Mouse (Mus musculus) forebrain, embryonic 14.5 days (tissue): ENCODE data around the gene Traip. TPM values are rescaled to one million over a fixed set of nuclear protein-coding genes. Genes with fewer than 3 reads are reported as not detected.
"Not testable (repeated sequence)": the region's sequence is repeated elsewhere in the genome, so short reads cannot be mapped to it uniquely, and the experiment has no call there.

Experiments used
- ATAC-seq: fragments of 200-750 bp; cut with Nextera tagmentation; 2 replicates; pipeline ENCODE4 v1.8.0; 2017; ENCODE audit warnings: mild to moderate bottlenecking, moderate library complexity
- DNase-seq: peaks from one replicate; pipeline ENCODE4 v3.0.0-alpha.2; 2015; ENCODE audit warnings: low spot score
- H3K27ac ChIP-seq: fragments of 300-500 bp; sonication (generic); 2 replicates; pipeline ENCODE4 v1.5.1; 2014; ENCODE audit warnings: low read depth, mild to moderate bottlenecking, control low read depth, low read length, moderate library complexity
- H3K27me3 ChIP-seq: fragments of 300-500 bp; sonication (generic); replicated peaks from 2 replicates; pipeline ENCODE4 v1.6.1; 2014; ENCODE audit warnings: low read length, control low read depth, mixed read lengths; ENCODE audit not compliant: control insufficient read depth, insufficient read depth
- H3K36me3 ChIP-seq: fragments of 300-500 bp; sonication (generic); 2 replicates; pipeline ENCODE4 v1.6.1; 2014; ENCODE audit warnings: low read length, control low read depth; ENCODE audit not compliant: control insufficient read depth, insufficient read depth
- H3K4me1 ChIP-seq: fragments of 300-500 bp; sonication (generic); 2 replicates; pipeline ENCODE4 v1.6.1; 2014; ENCODE audit warnings: antibody characterized with exemption, low read length, control low read depth; ENCODE audit not compliant: control insufficient read depth, insufficient read depth
- H3K4me2 ChIP-seq: fragments of 300-500 bp; sonication (generic); 2 replicates; pipeline ENCODE4 v1.6.1; 2014; ENCODE audit warnings: mild to moderate bottlenecking, control low read depth, low read length
- H3K4me3 ChIP-seq: fragments of 300-500 bp; sonication (generic); 2 replicates; pipeline ENCODE4 v1.5.1; 2014; ENCODE audit warnings: low read depth, low read length, control low read depth
- H3K9ac ChIP-seq: fragments of 300-500 bp; sonication (generic); 2 replicates; pipeline ENCODE4 v1.6.1; 2014; ENCODE audit warnings: mild to moderate bottlenecking, low read length, control low read depth, moderate library complexity
- H3K9me3 ChIP-seq: fragments of 300-500 bp; sonication (generic); replicated peaks from 2 replicates; pipeline ENCODE4 v1.6.1; 2016; ENCODE audit warnings: low read length, control low read depth, mixed read lengths; ENCODE audit not compliant: control insufficient read depth
- WGBS: fragments of 180-500 bp; shearing (Covaris S2); extraction: QIAGEN DNeasy Blood & Tissue Kit; methylation state at CpG from one replicate; pipeline ENCODE4 v1.1.7; 2014; 5-methylcytosine and 5-hydroxymethylcytosine counted together
- polyA plus RNA-seq: library from polyadenylated mRNA; unstranded; fragments of >200 nt; fragmentation: Nextera tagmentation; extraction: Ambion mirVana; gene quantifications from 2 replicates; pipeline ENCODE4 v1.2.1, GENCODE M21; 2014

Traip gene
- polyA plus RNA-seq, 1 experiment from 2014 or later = 20.5 TPM

DNA sequence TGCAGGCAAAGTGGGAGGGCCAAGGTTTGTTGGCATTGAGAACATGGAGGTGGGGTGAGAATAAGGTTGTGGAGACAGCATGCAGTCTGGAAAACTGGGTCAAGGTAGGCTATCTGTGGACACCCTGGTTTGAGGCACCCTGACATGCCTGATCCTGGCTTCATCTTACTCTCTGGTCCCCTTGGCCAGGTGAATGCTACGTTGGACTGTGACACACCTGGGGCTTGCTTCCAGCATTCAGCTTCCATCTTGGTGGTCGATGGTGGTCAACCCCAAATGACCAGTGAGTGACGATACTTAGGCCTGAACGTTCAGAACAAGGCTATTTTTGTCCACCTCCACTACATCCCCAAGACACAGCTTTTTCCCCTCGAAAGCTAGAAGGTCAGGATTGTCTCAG, 46.1 kb downstream of the Traip start, which contains the start of gene Gm20662:
Gm20662 (plus strand) TSS at position 301 of the 400 bp plus-strand sequence.
- Histone ChIP-seq H3K4me1 (no peaks in the 10 kb centered on the region), H3K27ac (no peak within 1 kb of the TSS), H3K36me3 (no peaks in the 10 kb centered on the region), H3K9ac (no peak within 1 kb of the TSS), H3K4me2 (no peak within 1 kb of the TSS), H3K9me3 (no peaks in the 10 kb centered on the region), H3K4me3 (no peak within 1 kb of the TSS), H3K27me3 (no peaks in the 10 kb centered on the region)
- 91% methylated on average over 5 of the region's 5 CpGs for WGBS
- DNase-seq = no peak
- ATAC-seq = no peak

DNA sequence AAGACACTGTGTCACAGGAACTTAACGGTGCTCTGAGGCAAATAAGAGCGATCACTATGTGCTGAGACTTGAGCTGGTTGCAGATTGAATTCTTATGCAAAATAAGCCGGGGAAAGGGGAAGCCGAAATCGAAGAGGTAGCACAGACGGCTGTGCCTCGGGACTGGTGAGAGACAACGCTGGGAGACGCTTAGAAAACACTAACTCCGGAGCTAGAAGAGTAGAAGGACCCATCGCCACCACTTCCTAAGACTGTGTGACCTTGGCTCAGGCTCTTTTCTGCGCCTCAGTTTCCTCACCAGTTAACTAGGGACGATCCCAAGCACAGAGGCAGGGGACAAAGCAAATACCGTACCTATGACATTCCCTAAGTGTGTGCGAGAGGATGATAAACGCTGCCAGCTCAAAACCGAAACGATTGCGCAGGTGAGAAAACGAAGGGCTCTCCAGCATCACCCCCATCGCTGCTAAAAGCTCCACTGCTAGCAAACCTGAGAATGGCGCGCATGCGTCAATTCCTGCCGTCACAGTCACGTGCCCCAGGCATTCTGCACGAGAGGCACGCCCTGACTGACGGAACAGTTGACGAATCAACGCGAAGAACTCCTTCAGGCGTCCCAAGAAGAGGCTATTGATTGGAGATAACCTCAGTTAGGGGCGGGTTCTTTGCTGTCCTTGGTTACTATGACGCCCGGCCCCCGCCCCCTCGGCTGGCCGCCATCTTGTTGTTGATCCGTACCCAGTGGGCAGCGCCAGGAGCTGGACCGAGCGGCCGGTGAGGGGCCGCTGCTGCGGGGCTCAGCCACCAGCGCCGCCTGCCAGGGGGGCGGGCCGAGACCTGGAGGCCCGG, 52.2 kb downstream of the Traip start, which contains the start of gene Ip6k1:
Ip6k1 (plus strand) TSS at position 580 of the 849 bp plus-strand sequence.
- Histone ChIP-seq H3K27ac (peak within 1 kb of the TSS; percentile 94), H3K4me1 (peaks cover 15% of the 10 kb centered on the region), H3K4me2 (peak within 1 kb of the TSS; percentile 83), H3K36me3 (peaks cover 3% of the 10 kb centered on the region; the same call in 1 of the 2 replicates), H3K9ac (peak within 1 kb of the TSS; percentile 97), H3K4me3 (peak within 1 kb of the TSS; percentile 97), H3K9me3 (no peaks in the 10 kb centered on the region), H3K27me3 (no peaks in the 10 kb centered on the region)
- ATAC-seq (peak; percentile 100), DNase-seq (peak; percentile 100)
- WGBS = under 1% methylated on average over 51 of the region's 51 CpGs

DNA sequence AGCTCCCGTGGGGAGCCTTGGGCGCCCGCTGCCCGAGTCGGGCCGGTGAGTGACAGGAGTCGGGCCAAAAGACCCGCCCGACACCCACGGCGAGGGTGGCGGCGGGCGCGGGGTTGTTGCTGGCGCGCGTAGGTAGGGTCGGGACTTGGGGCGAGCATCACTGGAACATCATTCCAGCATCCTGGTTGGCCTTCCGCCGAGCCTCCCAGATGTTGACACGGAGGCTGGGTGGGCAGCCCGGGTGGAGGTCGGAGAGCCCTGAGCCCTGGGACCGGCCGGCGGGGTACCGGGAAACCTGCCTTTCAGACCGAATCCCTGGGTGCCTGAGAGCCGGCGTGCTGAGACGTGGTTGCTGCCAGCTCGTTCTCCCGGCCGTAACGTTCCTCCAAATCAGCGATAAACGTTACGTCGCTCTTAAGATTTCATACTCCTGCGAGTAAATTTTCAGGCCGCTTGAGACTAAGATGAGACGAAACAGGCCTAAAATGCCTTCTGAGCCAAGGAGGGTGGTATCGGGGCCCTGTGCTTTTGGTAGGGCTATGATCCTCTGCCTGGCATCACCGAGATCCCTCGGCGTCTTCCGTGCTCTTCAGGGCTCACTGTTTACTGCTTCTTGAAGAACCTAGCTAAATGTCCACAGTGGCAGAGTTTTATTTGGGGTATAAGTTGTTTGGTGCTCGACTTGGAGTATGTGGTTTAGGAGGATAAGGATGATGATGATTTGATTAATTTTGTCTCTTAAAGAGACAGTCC, 53.0 kb downstream of the Traip start:
- Histone ChIP-seq H3K27me3 (no peaks in the 10 kb centered on the region), H3K4me1 (peaks cover 15% of the 10 kb centered on the region), H3K36me3 (peaks cover 3% of the 10 kb centered on the region; the same call in 1 of the 2 replicates), H3K9ac (peak overlapping the region; percentile 97), H3K27ac (peak overlapping the region; percentile 94), H3K9me3 (no peaks in the 10 kb centered on the region), H3K4me2 (peak overlapping the region; percentile 83), H3K4me3 (peak overlapping the region; percentile 97)
- peak; percentile 24 for DNase-seq
- WGBS = under 1% methylated on average over 50 of the region's 50 CpGs
- ATAC-seq = peak; percentile 57

DNA sequence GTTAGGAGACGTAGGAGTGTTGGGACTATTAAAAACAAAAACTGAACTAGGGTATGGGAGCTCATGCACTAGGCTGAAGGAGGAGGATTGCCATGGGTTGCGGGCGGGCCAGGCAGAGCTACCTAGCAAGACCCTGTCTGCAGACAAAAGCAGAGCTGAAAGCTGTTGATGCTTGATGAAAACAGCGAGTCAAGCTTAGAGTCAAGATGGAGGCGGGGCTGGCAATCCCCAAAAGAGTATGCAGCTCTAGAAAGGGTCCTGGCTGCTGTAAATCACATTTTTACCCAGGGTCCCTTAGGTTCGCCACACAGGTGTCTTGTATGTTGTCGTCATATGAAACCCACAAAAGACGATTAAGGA, 53.6 kb downstream of the Traip start:
- peaks cover 3% of the 10 kb centered on the region; the same call in 1 of the 2 replicates for H3K36me3 ChIP-seq
- DNase-seq (peak; percentile 42), ATAC-seq (no peak)
- H3K9ac ChIP-seq = peak overlapping the region; percentile 97
- H3K4me3 ChIP-seq = peak overlapping the region; percentile 97
- H3K4me1 ChIP-seq = peaks cover 15% of the 10 kb centered on the region
- H3K27me3 ChIP-seq = no peaks in the 10 kb centered on the region
- peak overlapping the region; percentile 83 for H3K4me2 ChIP-seq
- peak overlapping the region; percentile 94 for H3K27ac ChIP-seq
- no peaks in the 10 kb centered on the region for H3K9me3 ChIP-seq
- WGBS = 13% methylated on average over 8 of the region's 8 CpGs

DNA sequence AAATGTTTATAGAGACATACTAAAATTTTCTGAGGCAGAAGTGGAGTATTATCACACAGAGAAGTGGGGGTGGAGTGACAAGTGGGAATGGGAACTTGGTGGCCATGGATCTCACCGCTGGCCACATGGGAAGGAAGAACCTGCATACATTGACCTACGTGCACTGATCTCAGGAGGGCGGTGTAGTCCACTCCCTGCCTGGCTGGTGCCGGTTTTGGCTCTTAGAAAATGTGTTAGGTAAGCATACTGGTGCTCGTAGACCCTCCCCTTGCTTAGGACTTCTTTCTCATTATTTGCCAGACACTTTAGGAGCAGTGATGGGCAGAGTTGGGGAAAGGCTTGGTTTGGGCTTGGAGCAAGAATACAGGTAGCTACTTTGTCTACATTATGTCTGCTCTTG, 58.1 kb downstream of the Traip start:
- peaks cover 8% of the 10 kb centered on the region; the same call in 1 of the 2 replicates for H3K36me3 ChIP-seq
- no peaks in the 10 kb centered on the region for H3K27me3 ChIP-seq
- H3K4me1 ChIP-seq = peaks cover 10% of the 10 kb centered on the region
- ATAC-seq (no peak), DNase-seq (no peak)
- 93% methylated on average over 5 of the region's 5 CpGs for WGBS
- H3K9ac ChIP-seq = no peak overlapping the region
- H3K4me3 ChIP-seq = no peak overlapping the region
- H3K4me2 ChIP-seq = no peak overlapping the region
- H3K27ac ChIP-seq = no peak overlapping the region
- no peaks in the 10 kb centered on the region for H3K9me3 ChIP-seq

DNA sequence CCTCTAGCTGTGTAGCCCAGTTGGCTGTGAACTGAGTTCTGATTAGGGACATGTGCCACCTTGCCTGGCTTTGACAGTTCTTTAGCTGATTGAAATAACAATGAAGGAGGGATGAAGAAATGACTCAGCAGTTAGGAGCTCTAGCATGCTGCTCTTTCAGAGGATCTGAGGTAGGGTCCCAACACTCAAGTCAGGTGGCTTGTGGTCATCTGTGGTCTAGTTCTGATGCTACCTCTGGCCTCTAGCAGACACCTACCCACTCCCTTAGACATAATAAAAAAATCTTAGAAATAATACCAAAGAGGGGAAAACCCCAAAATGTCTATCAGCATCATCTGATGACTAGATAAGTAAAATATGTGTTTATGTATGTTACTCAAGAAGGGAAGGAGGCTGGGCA, 60.4 kb downstream of the Traip start:
- no peak overlapping the region for H3K9ac ChIP-seq
- no peak overlapping the region for H3K4me2 ChIP-seq
- H3K4me3 ChIP-seq = no peak overlapping the region
- no peak for DNase-seq
- no peak for ATAC-seq
- no peak overlapping the region for H3K27ac ChIP-seq
- H3K36me3 ChIP-seq = peaks cover 5% of the 10 kb centered on the region; the same call in 1 of the 2 replicates
- H3K4me1 ChIP-seq = no peaks in the 10 kb centered on the region
- no peaks in the 10 kb centered on the region for H3K27me3 ChIP-seq
- H3K9me3 ChIP-seq = no peaks in the 10 kb centered on the region

DNA sequence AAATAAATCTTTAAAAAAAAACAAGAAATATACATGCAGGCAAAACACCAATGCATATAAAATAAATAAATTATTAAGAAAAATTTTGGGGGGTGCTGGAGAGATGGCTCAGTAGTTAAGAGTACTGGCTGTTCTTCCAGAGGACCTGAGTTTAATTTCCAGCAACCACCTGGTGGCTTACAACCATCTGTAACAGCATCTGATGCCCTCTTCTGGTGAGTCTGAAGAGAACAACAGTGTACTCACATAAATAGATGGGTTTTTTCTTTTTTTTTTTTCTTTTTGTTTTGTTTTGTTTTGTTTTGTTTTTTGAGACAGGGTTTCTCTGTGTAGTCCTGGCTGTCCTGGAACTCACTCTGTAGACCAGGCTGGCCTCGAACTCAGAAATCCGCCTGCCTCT, 63.6 kb downstream of the Traip start:
- not testable (repeated sequence) for H3K27me3 ChIP-seq, H3K9ac ChIP-seq, H3K4me1 ChIP-seq, ATAC-seq, DNase-seq, H3K4me2 ChIP-seq, H3K4me3 ChIP-seq, H3K27ac ChIP-seq, H3K9me3 ChIP-seq
- H3K36me3 ChIP-seq = peaks cover 21% of the 10 kb centered on the region; the same call in 1 of the 2 replicates
- 97% methylated on average over 2 of the region's 2 CpGs for WGBS

DNA sequence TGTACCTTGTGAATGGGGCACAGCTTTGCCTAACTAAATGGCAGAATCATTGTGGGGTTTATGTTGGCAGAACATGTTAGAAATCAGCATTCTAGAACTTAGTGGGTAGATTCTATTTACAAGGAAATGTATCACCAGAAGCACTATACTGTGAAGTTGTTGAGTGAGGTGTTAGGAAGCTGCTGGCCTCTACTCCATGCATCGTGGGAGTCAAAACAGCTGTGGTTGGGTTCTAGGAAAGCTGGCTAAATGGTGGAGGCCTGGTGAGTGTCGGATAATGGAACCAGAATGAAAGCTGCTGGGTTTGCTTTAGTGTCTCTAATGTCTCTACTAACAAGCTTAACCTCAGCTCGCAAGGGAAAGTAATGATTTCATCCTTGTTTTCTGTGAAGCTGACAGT, 67.2 kb downstream of the Traip start:
- Histone ChIP-seq H3K36me3 (peaks cover 21% of the 10 kb centered on the region; the same call in 1 of the 2 replicates), H3K4me2 (no peak overlapping the region), H3K9ac (no peak overlapping the region), H3K9me3 (no peaks in the 10 kb centered on the region), H3K4me1 (no peaks in the 10 kb centered on the region), H3K4me3 (no peak overlapping the region), H3K27ac (no peak overlapping the region), H3K27me3 (no peaks in the 10 kb centered on the region)
- DNase-seq (no peak), ATAC-seq (no peak)
- 81% methylated on average over 3 of the region's 3 CpGs for WGBS
